Mouse (Mus musculus): ENCODE results near the gene Fgfbp3.

- TF ChIP-seq CTCF (IDR thresholded peaks at IDR 0.05), result no peak
- TF ChIP-seq EP300 (IDR thresholded peaks at IDR 0.05), result no peak
Measured at GRCm38 (mm10) chr19:36932097-36932496, 12.7 kb upstream of the Fgfbp3 start.

Data from lung, postnatal 0 days (tissue).